Comparison of ENCODE assay signal across 8 mouse cellular contexts in genomic region chr6:38048800-38049561, GRCm38 (mm10). TPM values are rescaled to one million over a fixed set of nuclear protein-coding genes. Genes with fewer than 3 reads are reported as not detected.
DNase-seq lines count a peak whose midpoint lies in the region; ATAC-seq and TF ChIP-seq lines count a peak whose summit lies in the region.

No protein-coding gene starts in this region.

- no peaks in the 10 kb centered on the region for H3K27me3 ChIP-seq in lung, embryonic 14.5 days (ENCODE audit: insufficient read depth, low read length)
- no peaks in the 10 kb centered on the region for H3K27me3 ChIP-seq in heart, embryonic 16.5 days (ENCODE audit: control insufficient read depth, insufficient read depth, low read length)

- no peak for TF ChIP-seq POLR2A in lung, adult 2 months (IDR thresholded peaks at IDR 0.05; ENCODE audit: borderline replicate concordance, extremely low read depth, low read depth, low read length)

- H3K4me1 ChIP-seq in lung, embryonic 14.5 days (ENCODE audit: insufficient read depth): 0 out of 2 replicates have a peak, but pooled peaks cover 4% of the 10 kb centered on the region
- H3K4me1 ChIP-seq in lung, adult 2 months (ENCODE audit: control insufficient read depth, insufficient read depth, low read length): peaks cover 5% of the 10 kb centered on the region; the same call in 1 of the 2 replicates
- no peaks in the 10 kb centered on the region for H3K4me1 ChIP-seq in heart, embryonic 16.5 days (ENCODE audit: control insufficient read depth, insufficient read depth, low read length)

- H3K4me3 ChIP-seq in lung, embryonic 14.5 days (ENCODE audit: low read depth, low read length): no peak overlapping the region
- no peak overlapping the region for H3K4me3 ChIP-seq in lung, adult 2 months (replicated peaks; ENCODE audit: extremely low read depth, low read depth, low read length)
- no peak overlapping the region for H3K4me3 ChIP-seq in heart, embryonic 16.5 days (ENCODE audit: low read length)

- DNase-seq in lung, embryonic 14.5 days: peak; percentile 44
- DNase-seq in lung, adult 2 months: no peak
- DNase-seq in embryo, embryonic 10.5 days (ENCODE audit: low spot score): peak; percentile 29
- DNase-seq in lung, postnatal 36 days: peak; percentile 28
- DNase-seq in gastrocnemius, postnatal 14 days: no peak
- DNase-seq in spleen, adult 12 weeks (ENCODE audit: low spot score): no peak
- DNase-seq in right cerebral cortex, adult 2 months (ENCODE audit: low spot score in 2 of 2): no peak

- WGBS in lung, embryonic 14.5 days: 29% methylated on average over 6 of the region's 6 CpGs
- 44% methylated on average over 6 of the region's 6 CpGs for WGBS in lung, adult 2 months
- 34% methylated on average over 6 of the region's 6 CpGs for WGBS in heart, embryonic 16.5 days

- intact Hi-C loops in gastrocnemius, postnatal 14 days (cut with DNase I; ENCODE audit: low total_unique reads): no loop called here

- H3K27ac ChIP-seq in lung, embryonic 14.5 days (ENCODE audit: low read depth): peak overlapping the region; percentile 39; the same call in 1 of the 2 replicates
- H3K27ac ChIP-seq in heart, embryonic 16.5 days (ENCODE audit: low read length): peak overlapping the region; percentile 65

- no peaks in the 10 kb centered on the region for H3K36me3 ChIP-seq in lung, embryonic 14.5 days (ENCODE audit: insufficient read depth)
- no peaks in the 10 kb centered on the region for H3K36me3 ChIP-seq in heart, embryonic 16.5 days (ENCODE audit: control insufficient read depth, insufficient read depth)

- TF ChIP-seq CTCF in lung, embryonic 14.5 days (IDR thresholded peaks at IDR 0.05; ENCODE audit: low read depth): no peak
- no peak for TF ChIP-seq CTCF in lung, adult 2 months (IDR thresholded peaks at IDR 0.05; ENCODE audit: insufficient read depth, low read length)

- peak; percentile 85 for ATAC-seq in lung, embryonic 14.5 days (ENCODE audit: insufficient read depth)
- ATAC-seq in heart, embryonic 16.5 days (replicated peaks; ENCODE audit: extremely low read depth, insufficient read depth, low FRiP score): peak; percentile 70

- no peak overlapping the region for H3K4me2 ChIP-seq in lung, embryonic 14.5 days
- no peak overlapping the region for H3K4me2 ChIP-seq in heart, embryonic 16.5 days (ENCODE audit: low read depth, low read length)

- no peaks in the 10 kb centered on the region for H3K9me3 ChIP-seq in lung, embryonic 14.5 days (ENCODE audit: low read depth, low read length)
- H3K9me3 ChIP-seq in heart, embryonic 16.5 days (replicated peaks; ENCODE audit: control insufficient read depth, low read length): no peaks in the 10 kb centered on the region; the same call in 1 of the 2 replicates

- H3K9ac ChIP-seq in lung, embryonic 14.5 days: no peak overlapping the region
- H3K9ac ChIP-seq in heart, embryonic 16.5 days (ENCODE audit: low read length): no peak overlapping the region

RNA-seq across cellular contexts. Expression of gene Svopl, which starts 2.2 kb away (rescaled TPM):
- polyA plus RNA-seq in lung, embryonic 14.5 days (2014; fragmentation: Nextera tagmentation; extraction: Ambion mirVana): 0.43 and 0.80 TPM in 2 replicates
- polyA plus RNA-seq in lung, adult 2 months (2012; rRNA removed): 0.58 and 0.66 TPM in 2 replicates
- polyA plus RNA-seq in heart, embryonic 16.5 days (2015; fragmentation: Nextera tagmentation; extraction: Ambion mirVana): 0.29 and 0.53 TPM in 2 replicates
- total RNA-seq in gastrocnemius, postnatal 14 days (2021): under 1 TPM; 0.58 to 0.66 TPM

Comparison
In these comparisons a context has a peak if more than half of its experiments do, and no peak if none do; other contexts are left out.
1. DNase-seq: peak in lung, embryonic 14.5 days (single experiment), embryo, embryonic 10.5 days (single experiment) and lung, postnatal 36 days (single experiment); none in lung, adult 2 months (single experiment), gastrocnemius, postnatal 14 days (single experiment), spleen, adult 12 weeks (single experiment) and right cerebral cortex, adult 2 months (0 of 2).